Comparison of ENCODE assay signal across 8 mouse cellular contexts in genomic region chr11:70646259-70646555, GRCm38 (mm10). TPM values are rescaled to one million over a fixed set of nuclear protein-coding genes. Genes with fewer than 3 reads are reported as not detected.
A peak's percentile ranks its signal among the peaks of the same experiment; 100 is the strongest.
DNase-seq lines count a peak whose midpoint lies in the region; ATAC-seq and TF ChIP-seq lines count a peak whose summit lies in the region.

No protein-coding gene starts in this region.

- H3K9me3 ChIP-seq in intestine, embryonic 16.5 days (ENCODE audit: control insufficient read depth, low read length) = no peaks in the 10 kb centered on the region
- H3K9me3 ChIP-seq in midbrain, embryonic 10.5 days (replicated peaks) = no peaks in the 10 kb centered on the region

- H3K27ac ChIP-seq in layer of hippocampus, adult 2 months = peak overlapping the region; percentile 98
- peak overlapping the region; percentile 94 for H3K27ac ChIP-seq in intestine, embryonic 16.5 days (ENCODE audit: low read length)
- peak overlapping the region; percentile 95 for H3K27ac ChIP-seq in midbrain, embryonic 10.5 days (replicated peaks)

- WGBS in intestine, embryonic 16.5 days = 17% methylated on average over 3 of the region's 3 CpGs
- 27% methylated on average over 3 of the region's 3 CpGs for WGBS in midbrain, embryonic 10.5 days

- peaks cover 30% of the 10 kb centered on the region for H3K4me1 ChIP-seq in intestine, embryonic 16.5 days (ENCODE audit: control insufficient read depth, insufficient read depth, low read length)
- peaks cover 41% of the 10 kb centered on the region for H3K4me1 ChIP-seq in midbrain, embryonic 10.5 days

- no peak for ATAC-seq in intestine, embryonic 16.5 days

- peak overlapping the region; percentile 79 for H3K4me3 ChIP-seq in layer of hippocampus, adult 2 months
- peak overlapping the region; percentile 76 for H3K4me3 ChIP-seq in intestine, embryonic 16.5 days (ENCODE audit: low read length)
- H3K4me3 ChIP-seq in midbrain, embryonic 10.5 days = peak overlapping the region; percentile 90

- H3K9ac ChIP-seq in intestine, embryonic 16.5 days (ENCODE audit: low read depth, low read length) = peak overlapping the region; percentile 92

- H3K36me3 ChIP-seq in intestine, embryonic 16.5 days (ENCODE audit: control insufficient read depth, insufficient read depth, low read length) = peaks cover 28% of the 10 kb centered on the region
- H3K36me3 ChIP-seq in midbrain, embryonic 10.5 days = peaks cover 64% of the 10 kb centered on the region

- no peak for TF ChIP-seq CTCF in layer of hippocampus, adult 2 months (conservative IDR thresholded peaks at IDR 0.05)

- no peaks in the 10 kb centered on the region for H3K27me3 ChIP-seq in intestine, embryonic 16.5 days (replicated peaks; ENCODE audit: control insufficient read depth, insufficient read depth, low read length)
- no peaks in the 10 kb centered on the region for H3K27me3 ChIP-seq in midbrain, embryonic 10.5 days (ENCODE audit: low read depth, poor library complexity, severe bottlenecking)

- no peak for DNase-seq in layer of hippocampus, adult 2 months (ENCODE audit: low spot score in 2 of 2)
- DNase-seq in layer of hippocampus, adult 9-10 months (ENCODE audit: low spot score) = no peak
- peak; percentile 34 to 56 for DNase-seq in cerebellum, postnatal 25 days
- no peak for DNase-seq in midbrain, embryonic 10.5 days (ENCODE audit: low spot score)
- DNase-seq in left cerebral cortex, adult 9 months (ENCODE audit: low spot score in 2 of 2) = no peak
- no peak for DNase-seq in spleen, postnatal 14 days (ENCODE audit: low spot score in 2 of 2)
- DNase-seq in embryo, embryonic 11 days = no peak

- peak overlapping the region; percentile 68 for H3K4me2 ChIP-seq in intestine, embryonic 16.5 days (ENCODE audit: low read depth, low read length)

RNA-seq across cellular contexts. Expression of gene Rnf167, which starts 0.8 kb away (rescaled TPM):
- total RNA-seq in layer of hippocampus, adult 2 months (2021) = 10 to 100 TPM; 88.8 to 99.4 TPM
- polyA plus RNA-seq in intestine, embryonic 16.5 days (2015; fragmentation: Nextera tagmentation; extraction: Ambion mirVana) = 121 and 123 TPM in 2 replicates
- polyA plus RNA-seq in midbrain, embryonic 10.5 days (2016; fragmentation: Nextera tagmentation; extraction: Ambion mirVana) = 85.6 and 96.3 TPM in 2 replicates

RNA-seq across cellular contexts. Expression of gene Slc25a11, which starts 1.1 kb away (rescaled TPM):
- 100 to 1,000 TPM; 115 to 123 TPM for total RNA-seq in layer of hippocampus, adult 2 months (2021)
- 215 and 216 TPM in 2 replicates for polyA plus RNA-seq in intestine, embryonic 16.5 days (2015; fragmentation: Nextera tagmentation; extraction: Ambion mirVana)
- 142 and 149 TPM in 2 replicates for polyA plus RNA-seq in midbrain, embryonic 10.5 days (2016; fragmentation: Nextera tagmentation; extraction: Ambion mirVana)

RNA-seq across cellular contexts. Expression of gene Gp1ba, which starts 7.3 kb away (rescaled TPM):
- not detected for total RNA-seq in layer of hippocampus, adult 2 months (2021)
- polyA plus RNA-seq in intestine, embryonic 16.5 days (2015; fragmentation: Nextera tagmentation; extraction: Ambion mirVana) = 0.05 and 0.06 TPM in 2 replicates
- 0.44 and 0.48 TPM in 2 replicates for polyA plus RNA-seq in midbrain, embryonic 10.5 days (2016; fragmentation: Nextera tagmentation; extraction: Ambion mirVana)

RNA-seq across cellular contexts. Expression of gene Pfn1, which starts 8.2 kb away (rescaled TPM):
- total RNA-seq in layer of hippocampus, adult 2 months (2021) = 100 to 1,000 TPM; 333 to 349 TPM
- 2,307 and 2,326 TPM in 2 replicates for polyA plus RNA-seq in intestine, embryonic 16.5 days (2015; fragmentation: Nextera tagmentation; extraction: Ambion mirVana)
- 1,553 and 1,733 TPM in 2 replicates for polyA plus RNA-seq in midbrain, embryonic 10.5 days (2016; fragmentation: Nextera tagmentation; extraction: Ambion mirVana)

RNA-seq across cellular contexts. Expression of gene Eno3, which starts 10.8 kb away (rescaled TPM):
- total RNA-seq in layer of hippocampus, adult 2 months (2021) = 1 to 10 TPM; 6.6 to 7.9 TPM
- 12.8 and 13.5 TPM in 2 replicates for polyA plus RNA-seq in intestine, embryonic 16.5 days (2015; fragmentation: Nextera tagmentation; extraction: Ambion mirVana)
- 22.6 and 32.8 TPM in 2 replicates for polyA plus RNA-seq in midbrain, embryonic 10.5 days (2016; fragmentation: Nextera tagmentation; extraction: Ambion mirVana)

Comparison
In these comparisons a context has a peak if more than half of its experiments do, and no peak if none do; other contexts are left out.
1. DNase-seq: peak in cerebellum, postnatal 25 days (2 of 2); none in layer of hippocampus, adult 2 months (0 of 2), layer of hippocampus, adult 9-10 months (single experiment), midbrain, embryonic 10.5 days (single experiment), left cerebral cortex, adult 9 months (0 of 2), spleen, postnatal 14 days (0 of 2) and embryo, embryonic 11 days (single experiment).
2. Peak in every context shown above with its lines, with median percentiles within 50 percentile points of each other: H3K27ac ChIP-seq and H3K4me3 ChIP-seq.